In genomic region chr13:44786291-44786690, GRCm38 (mm10) we compare ENCODE assay signal across 8 mouse cellular contexts. TPM values are rescaled to one million over a fixed set of nuclear protein-coding genes. Genes with fewer than 3 reads are reported as not detected.
DNase-seq lines count a peak whose midpoint lies in the region; ATAC-seq and TF ChIP-seq lines count a peak whose summit lies in the region.

No protein-coding gene starts in this region.

- no peaks in the 10 kb centered on the region for H3K27me3 ChIP-seq in forebrain, postnatal 0 days (ENCODE audit: insufficient read depth, low read length)
- no peaks in the 10 kb centered on the region for H3K27me3 ChIP-seq in lung, embryonic 15.5 days

- H3K9ac ChIP-seq in forebrain, postnatal 0 days = no peak overlapping the region
- H3K9ac ChIP-seq in lung, embryonic 15.5 days = no peak overlapping the region

- ATAC-seq in forebrain, postnatal 0 days = peak; percentile 70
- ATAC-seq in lung, embryonic 15.5 days (ENCODE audit: borderline replicate concordance, extremely low read depth, low FRiP score, low TSS enrichment) = no peak

- H3K4me2 ChIP-seq in forebrain, postnatal 0 days (ENCODE audit: low read depth) = no peak overlapping the region
- H3K4me2 ChIP-seq in lung, embryonic 15.5 days = no peak overlapping the region

- H3K36me3 ChIP-seq in forebrain, postnatal 0 days (ENCODE audit: insufficient read depth) = no peaks in the 10 kb centered on the region
- no peaks in the 10 kb centered on the region for H3K36me3 ChIP-seq in lung, embryonic 15.5 days

- TF ChIP-seq CTCF in bone marrow macrophage, adult 2 months (IDR thresholded peaks at IDR 0.05; ENCODE audit: low read depth, low read length) = 0 out of 2 replicates have a peak, but pooled peaks have one; percentile 22
- peak; percentile 81 for TF ChIP-seq CTCF in forebrain, postnatal 0 days (IDR thresholded peaks at IDR 0.05; ENCODE audit: low read depth)

- TF ChIP-seq POLR2A in bone marrow macrophage, adult 2 months (IDR thresholded peaks at IDR 0.05; ENCODE audit: borderline replicate concordance, low read depth, low read length) = no peak

- no peaks in the 10 kb centered on the region for H3K9me3 ChIP-seq in forebrain, postnatal 0 days (ENCODE audit: low read length)
- no peaks in the 10 kb centered on the region for H3K9me3 ChIP-seq in lung, embryonic 15.5 days

- peak; percentile 16 for DNase-seq in urinary bladder, postnatal 25 days (ENCODE audit: low spot score)
- DNase-seq in urinary bladder, postnatal 10 days (ENCODE audit: low spot score) = no peak
- DNase-seq in forebrain, postnatal 0 days = peak; percentile 70
- peak; percentile 37 to 47 for DNase-seq in kidney, adult 8-10 months
- DNase-seq in ovary, postnatal 14 days (ENCODE audit: low spot score) = peak; percentile 34
- no peak for DNase-seq in spleen, adult 18-20 months

- WGBS in forebrain, postnatal 0 days = 28% methylated on average over 4 of the region's 4 CpGs
- 23% methylated on average over 4 of the region's 4 CpGs for WGBS in lung, embryonic 15.5 days

- H3K27ac ChIP-seq in bone marrow macrophage, adult 2 months (ENCODE audit: insufficient read depth, low read depth, low read length) = no peak overlapping the region
- H3K27ac ChIP-seq in forebrain, postnatal 0 days (ENCODE audit: low read depth, low read length) = no peak overlapping the region
- 0 out of 2 replicates have a peak overlapping the region, but pooled peaks have one; percentile 18 for H3K27ac ChIP-seq in lung, embryonic 15.5 days

- H3K4me1 ChIP-seq in bone marrow macrophage, adult 2 months (ENCODE audit: control insufficient read depth, insufficient read depth, low read length) = peaks cover 3% of the 10 kb centered on the region
- H3K4me1 ChIP-seq in forebrain, postnatal 0 days (ENCODE audit: insufficient read depth) = no peaks in the 10 kb centered on the region
- H3K4me1 ChIP-seq in lung, embryonic 15.5 days = peaks cover 14% of the 10 kb centered on the region

- H3K4me3 ChIP-seq in bone marrow macrophage, adult 2 months (ENCODE audit: insufficient read depth, low read length) = no peak overlapping the region
- no peak overlapping the region for H3K4me3 ChIP-seq in forebrain, postnatal 0 days (ENCODE audit: low read depth, low read length)
- H3K4me3 ChIP-seq in lung, embryonic 15.5 days = no peak overlapping the region

RNA-seq across cellular contexts. Expression of gene Jarid2, which starts 57.0 kb away (rescaled TPM):
- polyA plus RNA-seq in bone marrow macrophage, adult 2 months (2012; ENCODE audit: insufficient read depth, insufficient read length, missing spikeins) = 41.4 and 45.8 TPM in 2 replicates
- 20.2 and 22.2 TPM in 2 replicates for total RNA-seq in forebrain, postnatal 0 days (2014; rRNA removed)
- polyA plus RNA-seq in forebrain, postnatal 0 days (2015; fragmentation: Nextera tagmentation; extraction: Ambion mirVana) = 8.9 and 16.5 TPM in 2 replicates
- 22.5 and 23.6 TPM in 2 replicates for polyA plus RNA-seq in lung, embryonic 15.5 days (2015; fragmentation: Nextera tagmentation; extraction: Ambion mirVana)

Comparison
In these comparisons a context has a peak if more than half of its experiments do, and no peak if none do; other contexts are left out.
1. DNase-seq: peak in urinary bladder, postnatal 25 days (single experiment), forebrain, postnatal 0 days (single experiment), kidney, adult 8-10 months (2 of 2) and ovary, postnatal 14 days (single experiment); none in urinary bladder, postnatal 10 days (single experiment) and spleen, adult 18-20 months (0 of 2).